Mouse (Mus musculus): ENCODE results near the gene Mcrip2.

Mcrip2 gene

GRCm38 (mm10) chr17:25863681-25864080 is 4.9 kb downstream of the Mcrip2 start:
- no peak for DNase-seq

DNA sequence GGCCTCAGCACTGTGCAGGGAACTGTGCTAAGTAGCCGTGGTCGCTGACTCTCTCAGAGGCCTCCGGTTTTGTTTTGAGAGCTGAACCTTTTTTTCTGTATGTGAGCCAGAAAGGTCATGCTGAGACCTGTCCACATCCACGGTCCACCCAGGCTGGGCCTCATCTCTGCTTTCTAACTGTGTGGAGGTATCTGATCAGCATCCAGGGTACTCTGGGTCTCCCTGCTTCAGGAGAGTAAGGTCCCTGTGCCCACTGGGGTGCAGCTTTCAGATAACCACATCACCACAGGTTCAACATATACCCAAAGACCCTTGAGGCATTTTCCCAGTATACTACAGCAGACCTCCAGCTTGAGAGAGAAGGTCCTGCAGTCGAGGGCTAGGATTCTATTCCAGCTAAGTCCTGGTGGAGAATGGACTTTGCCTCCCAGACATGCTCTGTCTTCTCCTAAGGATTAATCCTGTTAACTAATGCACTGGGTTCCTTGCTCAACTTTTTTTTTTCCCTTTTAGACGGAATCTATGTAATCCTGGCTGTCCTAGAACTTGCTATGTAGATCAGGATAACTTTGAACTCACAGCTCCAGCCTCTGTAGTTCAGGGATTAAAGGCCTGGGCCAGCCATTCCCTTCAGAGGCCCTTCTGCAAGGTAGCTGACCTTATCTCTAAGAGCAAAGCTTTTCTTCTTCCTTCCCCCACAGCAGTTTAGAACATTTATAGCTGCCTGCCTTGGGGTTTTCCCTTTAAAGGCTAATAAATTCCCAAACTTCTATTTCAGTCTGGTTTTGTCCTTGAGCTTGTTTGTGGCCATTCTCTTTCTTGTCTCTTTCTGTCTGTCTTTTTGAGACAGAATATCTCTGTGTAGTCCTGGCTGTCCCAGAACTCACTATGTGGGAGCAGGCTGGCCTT is 6.6 kb downstream of the Mcrip2 start:
- no peak for DNase-seq

GRCm38 (mm10) chr17:25860832-25861703 is 7.5 kb downstream of the Mcrip2 start, which contains the start of gene Wdr90:
Gene Wdr90 (minus strand): TSS chr17:25861501.
- DNase-seq: peak; percentile 97

- no peak for DNase-seq
Observed at GRCm38 (mm10) chr17:25860229-25860628, 8.3 kb downstream of the Mcrip2 start.

- peak; percentile 97 for DNase-seq
Observed at GRCm38 (mm10) chr17:25844396-25844901, 24.1 kb downstream of the Mcrip2 start, which contains the start of gene Rhot2. Gene Rhot2 (minus strand): TSS chr17:25844851.

- DNase-seq: no peak
Observed at GRCm38 (mm10) chr17:25843636-25844395, 24.7 kb downstream of the Mcrip2 start.

DNA sequence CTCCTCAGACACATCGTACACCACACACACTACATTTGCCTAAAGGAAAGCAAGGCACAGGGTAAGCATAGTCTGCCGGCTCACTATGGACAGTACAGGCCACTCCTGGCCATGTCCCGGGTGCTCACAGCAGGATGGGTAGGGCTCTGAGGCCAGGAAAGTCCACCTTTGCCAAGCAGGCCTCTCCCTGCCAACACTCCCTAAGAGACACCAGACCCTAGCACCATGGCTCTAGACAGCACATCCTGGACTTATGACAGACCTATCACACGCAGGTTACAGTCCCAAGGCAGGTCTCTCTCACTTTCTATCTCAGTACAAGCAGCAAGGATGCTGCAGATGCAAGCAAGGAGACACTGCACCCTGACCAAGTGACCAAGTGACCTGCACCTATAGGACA is 25.4 kb downstream of the Mcrip2 start:
- DNase-seq: no peak

DNA sequence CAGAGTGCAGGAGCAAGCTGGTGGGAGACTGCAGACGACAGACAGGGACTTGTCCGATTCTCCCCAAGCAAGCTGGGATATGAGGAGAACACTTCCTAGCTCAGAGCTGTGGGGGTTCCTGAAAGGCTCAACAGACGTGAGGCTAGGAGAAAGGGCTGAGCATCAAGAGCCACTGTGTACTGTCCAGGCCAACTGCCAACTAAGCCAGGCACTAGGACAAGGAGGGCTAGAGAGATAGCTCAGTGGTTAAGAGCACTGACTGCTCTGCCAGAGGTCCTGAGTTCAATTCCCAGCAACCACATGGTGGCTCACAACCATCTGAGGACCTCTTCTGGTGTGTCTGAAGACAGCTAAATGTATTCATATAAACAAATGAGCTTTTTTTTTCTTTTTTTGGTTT is 26.1 kb downstream of the Mcrip2 start:
- DNase-seq: no peak

- DNase-seq: no peak
Observed at GRCm38 (mm10) chr17:25841117-25841880, 27.3 kb downstream of the Mcrip2 start, which contains the start of gene Gm20683. Gene Gm20683 (minus strand): TSS chr17:25841763.

DNA sequence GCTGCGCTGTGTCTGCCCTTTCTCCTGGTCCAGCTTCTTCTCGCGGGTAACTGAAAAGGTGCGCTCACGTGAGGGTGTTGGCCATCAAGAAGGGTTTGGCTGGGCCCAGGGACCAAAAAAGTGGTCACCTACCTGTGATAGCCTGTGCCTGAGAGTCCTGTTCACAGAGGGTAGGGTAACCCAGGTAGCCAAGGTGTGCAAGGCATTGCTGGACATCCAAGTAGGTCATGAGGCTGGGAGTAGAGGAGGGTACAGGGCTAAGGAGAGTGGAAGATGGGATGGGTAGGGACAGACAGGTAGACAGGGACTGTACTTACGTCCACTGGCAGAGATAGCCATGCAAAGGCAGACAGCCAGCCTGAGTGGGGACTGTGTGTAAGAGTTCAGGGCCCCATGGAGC is 28.0 kb downstream of the Mcrip2 start:
- no peak for DNase-seq

- DNase-seq: no peak
Observed at GRCm38 (mm10) chr17:25839455-25840235, 28.9 kb downstream of the Mcrip2 start.

- no peak for DNase-seq
Observed at GRCm38 (mm10) chr17:25838904-25839303, 29.7 kb downstream of the Mcrip2 start.

DNA sequence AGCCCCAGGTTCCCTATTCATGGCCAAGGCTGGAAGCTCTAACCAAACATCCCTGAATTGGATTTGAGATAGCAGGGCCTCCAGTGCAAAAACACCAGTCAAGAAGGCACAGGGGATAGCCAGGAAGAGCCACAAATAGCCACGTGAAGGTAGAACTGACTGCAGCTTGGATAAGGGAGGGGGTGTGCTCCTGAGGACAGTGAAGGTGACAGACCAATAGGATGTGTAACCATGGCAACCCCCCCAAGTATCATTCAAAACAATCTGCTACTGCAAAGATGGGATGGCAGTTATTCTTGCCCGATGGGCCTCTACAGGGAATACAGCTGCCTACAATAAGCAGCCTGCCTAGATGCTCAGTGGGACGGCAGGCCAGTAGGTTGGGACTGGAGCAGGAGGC is 31.0 kb downstream of the Mcrip2 start:
- DNase-seq: peak; percentile 38

DNA sequence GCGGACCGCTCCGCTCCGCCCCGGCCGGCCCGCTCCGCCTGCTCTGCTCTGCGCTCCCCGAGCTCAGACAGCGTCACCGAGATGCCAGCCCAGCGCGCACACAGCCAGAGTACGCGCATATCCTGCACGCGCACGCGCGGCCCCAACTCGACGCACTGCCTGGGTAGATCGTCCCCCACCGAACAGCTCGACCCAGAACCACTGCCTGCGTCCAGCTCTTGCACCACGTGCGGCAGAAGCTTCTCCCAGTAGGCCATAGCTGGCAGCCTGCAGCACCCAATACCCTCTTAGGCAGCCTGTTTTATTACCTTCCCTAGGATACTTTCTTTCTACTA is 31.5 kb downstream of the Mcrip2 start, which contains the start of gene Rhbdl1:
Gene Rhbdl1, minus strand, starts transcription at position 220 of the 335 bp plus-strand sequence.
- peak; percentile 80 for DNase-seq

GRCm38 (mm10) chr17:25836397-25837075 is 32.0 kb downstream of the Mcrip2 start:
- no peak for DNase-seq

GRCm38 (mm10) chr17:25835816-25836215 is 32.7 kb downstream of the Mcrip2 start:
- no peak for DNase-seq

DNA sequence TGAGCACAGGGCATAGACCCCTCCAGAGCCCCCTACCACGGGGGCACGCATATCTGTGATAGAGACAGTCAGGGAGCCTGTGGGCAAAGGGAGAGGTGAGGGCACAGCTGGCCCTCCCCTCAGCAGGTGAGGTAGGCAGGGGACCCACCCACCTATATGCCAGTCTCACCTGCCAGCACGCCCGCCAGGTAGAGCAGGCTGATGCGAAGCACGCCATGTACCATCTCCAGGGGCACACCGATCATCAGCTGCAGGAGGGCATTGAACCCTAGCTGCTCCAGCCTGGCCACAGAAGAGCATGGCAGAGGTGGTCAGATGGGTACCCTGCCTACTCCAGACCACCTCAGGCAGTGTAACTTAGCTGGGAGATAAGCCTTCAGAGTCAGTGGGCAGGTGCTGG is 33.3 kb downstream of the Mcrip2 start:
- DNase-seq: no peak

GRCm38 (mm10) chr17:25834595-25835222 is 33.9 kb downstream of the Mcrip2 start:
- no peak for DNase-seq

GRCm38 (mm10) chr17:25833961-25834594 is 34.5 kb downstream of the Mcrip2 start:
- DNase-seq: no peak
